Mouse (Mus musculus): ENCODE measurements around the gene Hspa1a.
"Not testable (repeated sequence)": the region's sequence is repeated elsewhere in the genome, so short reads cannot be mapped to it uniquely, and the experiment has no call there.

Gene Hspa1a

DNA sequence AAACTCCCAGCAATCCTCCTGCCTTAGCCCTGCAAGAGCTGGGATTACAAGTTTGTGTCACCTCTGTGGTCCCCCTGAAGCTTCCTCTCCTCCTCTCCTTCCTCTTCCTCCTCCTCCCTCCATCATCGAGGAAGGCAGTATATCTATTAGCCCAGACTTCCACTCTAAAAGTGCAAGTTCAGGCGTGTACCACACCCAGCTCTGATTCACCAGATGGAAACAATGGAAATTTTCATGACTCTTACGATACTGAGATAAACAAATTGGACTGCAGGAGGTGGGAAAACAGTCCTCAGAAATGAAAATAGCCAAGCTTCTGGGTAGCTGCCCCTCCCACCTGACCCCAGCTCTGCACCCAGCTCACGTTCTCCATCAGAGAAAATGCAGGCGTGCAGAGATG, 6.3 kb downstream of the Hspa1a start:
- no peak for DNase-seq (ENCODE audit: low spot score)

DNA sequence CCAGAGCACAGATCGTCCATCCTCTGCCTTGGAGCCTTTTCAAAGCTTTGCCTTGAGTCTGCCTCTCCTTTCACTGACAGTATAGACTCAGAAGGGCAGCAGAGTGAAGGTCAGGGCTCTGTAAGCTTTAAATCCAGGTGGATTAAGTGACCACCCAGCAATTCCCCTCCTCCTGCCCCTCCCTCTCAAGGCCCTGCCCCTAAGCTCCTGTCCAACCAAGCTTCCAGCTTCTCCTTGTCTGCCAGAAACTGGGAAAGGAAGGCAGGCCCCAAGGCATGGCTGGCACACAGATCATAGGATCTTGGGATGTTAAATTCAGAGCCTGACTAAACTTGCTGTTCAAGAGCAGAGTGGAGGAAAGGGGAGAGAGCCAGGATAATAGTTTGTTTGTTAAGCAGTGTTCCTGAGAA, 7.3 kb downstream of the Hspa1a start:
- no peak for DNase-seq (ENCODE audit: low spot score)

DNA sequence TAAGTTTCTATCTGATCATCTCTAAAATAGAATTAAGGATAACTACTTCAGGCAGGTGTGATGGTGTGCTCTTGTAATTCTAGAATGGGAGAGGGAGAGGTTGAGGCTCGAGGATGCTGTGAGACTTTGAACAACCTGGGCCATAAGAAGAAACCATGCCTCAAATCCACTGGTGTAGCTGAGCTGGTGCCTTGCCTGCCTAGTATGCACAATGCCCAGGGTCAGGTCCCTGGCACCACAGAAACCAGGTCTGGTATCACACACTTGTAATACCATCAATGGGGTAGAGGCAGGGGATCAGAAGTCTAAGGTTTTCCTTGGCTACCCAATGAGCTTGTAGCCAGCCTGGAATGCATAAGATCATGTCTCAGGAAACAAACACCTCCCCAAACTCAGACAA, 9.1 kb downstream of the Hspa1a start:
- DNase-seq (ENCODE audit: low spot score) = no peak

DNA sequence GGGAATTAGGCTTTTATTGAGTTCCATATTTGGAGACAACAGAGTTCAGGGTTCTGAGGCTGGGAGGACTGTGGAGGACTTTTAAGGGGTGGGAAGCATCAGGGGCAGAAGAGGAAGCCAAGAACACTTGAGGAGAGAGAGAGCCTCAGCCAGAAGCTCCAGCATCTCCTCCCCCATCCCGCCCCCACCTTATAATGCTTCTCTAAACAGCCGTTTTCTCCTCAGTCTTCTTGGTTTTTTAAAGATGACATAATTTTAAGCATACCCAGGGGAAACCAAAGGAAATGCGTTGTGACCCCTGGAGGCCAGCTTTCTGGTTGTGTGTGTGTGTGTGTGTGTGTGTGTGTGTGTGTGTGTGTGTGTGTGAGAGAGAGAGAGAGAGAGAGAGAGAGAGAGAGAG, 9.8 kb downstream of the Hspa1a start:
- no peak for DNase-seq (ENCODE audit: low spot score)

DNA sequence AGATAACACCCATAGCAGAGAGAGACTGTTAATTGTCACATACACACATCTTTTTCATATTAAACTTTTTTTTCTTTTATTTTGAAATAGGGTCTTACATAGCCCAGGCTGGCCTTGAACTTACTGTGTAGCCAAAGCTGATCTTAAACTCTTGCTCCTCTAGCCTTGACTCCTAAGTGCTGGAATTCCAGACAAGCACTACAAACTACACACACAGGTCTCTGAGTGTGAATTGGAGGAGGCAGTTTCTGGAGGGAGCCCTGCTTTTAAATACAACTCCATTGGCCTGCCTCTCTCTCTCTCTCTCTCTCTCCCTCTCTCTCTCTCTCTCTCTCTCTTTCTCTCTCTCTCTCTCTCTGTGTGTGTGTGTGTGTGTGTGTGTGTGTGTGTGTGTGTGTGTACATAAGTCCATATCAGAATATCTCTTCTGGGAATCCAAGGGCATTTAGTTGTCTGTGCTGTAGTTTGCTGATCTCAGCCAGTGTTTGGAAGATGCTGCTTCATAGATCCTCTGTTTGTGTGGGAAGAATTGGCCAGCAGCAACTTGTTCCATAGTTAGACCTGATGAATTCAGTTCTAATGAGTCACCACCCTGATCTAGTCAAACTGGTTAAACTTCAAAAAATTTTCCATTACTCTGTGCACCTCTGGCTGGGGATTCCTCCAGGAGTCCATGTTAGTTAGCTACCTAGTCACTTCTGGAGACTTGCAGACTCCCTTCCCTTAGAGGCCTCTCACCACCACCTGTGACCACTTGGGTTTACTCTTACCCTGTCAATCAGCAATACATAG, 11.1 kb downstream of the Hspa1a start:
- no peak for DNase-seq (ENCODE audit: low spot score)

DNA sequence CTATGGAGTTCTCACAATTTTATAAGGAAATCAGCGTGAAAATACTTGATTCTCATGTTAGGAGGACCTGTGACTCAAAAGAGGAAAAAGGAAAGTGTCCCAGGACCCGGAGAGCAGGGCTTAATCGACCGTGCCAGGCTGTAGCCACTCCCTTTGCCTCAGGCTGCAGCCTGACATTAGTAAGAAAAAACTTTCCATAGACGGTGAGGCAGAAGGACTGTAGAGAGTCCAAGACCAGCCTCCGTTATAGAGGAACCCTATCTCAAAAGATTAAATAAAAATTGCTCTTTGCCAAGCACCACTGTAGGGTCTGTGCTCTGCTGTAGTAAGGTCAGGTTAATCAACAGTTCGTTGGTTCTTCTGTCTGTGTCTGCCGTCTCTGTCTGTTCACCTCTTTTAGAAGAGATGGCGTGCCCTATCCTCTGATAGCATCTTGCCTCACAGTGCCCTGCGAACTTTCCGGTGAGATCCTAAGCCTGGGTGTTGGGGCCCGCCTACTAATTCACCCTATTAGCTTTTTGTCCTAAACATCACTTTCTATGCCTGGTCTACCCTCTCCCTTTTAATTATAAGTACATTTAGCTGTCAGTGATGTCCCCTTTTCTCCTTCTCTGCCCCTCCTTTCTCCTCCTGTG, 12.0 kb downstream of the Hspa1a start:
- no peak for DNase-seq (ENCODE audit: low spot score)

DNA sequence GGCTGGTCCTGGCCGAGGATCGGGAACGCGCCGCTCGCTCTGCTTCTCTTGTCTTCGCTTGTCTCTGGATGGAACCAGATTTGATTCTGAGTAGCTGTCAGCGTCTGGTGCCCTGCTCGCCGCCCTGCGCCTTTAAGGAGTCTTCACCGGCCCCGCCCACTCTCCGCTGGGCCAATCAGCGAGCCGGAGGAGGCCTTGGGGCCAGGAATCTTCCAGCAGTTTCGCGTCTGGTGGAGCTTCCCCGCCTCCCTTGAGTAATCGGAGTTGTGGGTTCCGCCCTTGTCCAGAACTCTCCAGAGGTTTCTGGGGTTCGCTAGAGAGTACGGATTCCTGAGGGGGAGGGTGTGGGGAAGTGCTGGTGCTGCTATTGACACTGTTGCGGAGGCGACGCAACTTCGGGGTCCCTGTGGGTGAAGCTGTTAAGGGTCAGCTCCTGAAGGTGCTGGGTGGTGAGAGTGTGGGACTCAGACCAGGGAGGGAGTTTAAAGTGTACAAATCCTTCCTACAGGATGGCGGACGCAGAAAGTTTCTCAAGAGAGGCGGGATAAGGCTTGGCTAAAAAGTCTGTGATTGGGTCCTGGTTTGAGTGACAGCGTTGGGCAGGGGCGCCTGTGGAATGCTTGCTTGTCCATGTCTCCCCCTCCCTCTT, 12.7 kb downstream of the Hspa1a start, which contains the start of gene Hspa1b:
TSS of gene Hspa1b (minus strand) at position 109 of the 649 bp plus-strand sequence.
- DNase-seq (ENCODE audit: low spot score) = peak; percentile 78

DNA sequence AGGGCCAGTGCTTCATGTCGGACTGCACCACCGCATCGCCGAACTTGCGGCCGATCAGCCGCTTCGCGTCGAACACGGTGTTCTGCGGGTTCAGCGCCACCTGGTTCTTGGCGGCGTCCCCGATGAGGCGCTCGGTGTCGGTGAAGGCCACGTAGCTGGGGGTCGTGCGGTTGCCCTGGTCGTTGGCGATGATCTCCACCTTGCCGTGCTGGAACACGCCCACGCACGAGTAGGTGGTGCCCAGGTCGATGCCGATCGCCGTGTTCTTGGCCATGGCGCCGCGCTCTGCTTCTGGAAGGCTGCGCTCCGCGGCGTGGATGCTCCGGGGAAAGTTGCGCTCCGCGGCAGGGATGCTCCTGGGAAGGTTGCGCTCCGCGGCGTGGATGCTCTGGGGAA, 13.2 kb downstream of the Hspa1a start:
- DNase-seq (ENCODE audit: low spot score) = not testable (repeated sequence)

DNA sequence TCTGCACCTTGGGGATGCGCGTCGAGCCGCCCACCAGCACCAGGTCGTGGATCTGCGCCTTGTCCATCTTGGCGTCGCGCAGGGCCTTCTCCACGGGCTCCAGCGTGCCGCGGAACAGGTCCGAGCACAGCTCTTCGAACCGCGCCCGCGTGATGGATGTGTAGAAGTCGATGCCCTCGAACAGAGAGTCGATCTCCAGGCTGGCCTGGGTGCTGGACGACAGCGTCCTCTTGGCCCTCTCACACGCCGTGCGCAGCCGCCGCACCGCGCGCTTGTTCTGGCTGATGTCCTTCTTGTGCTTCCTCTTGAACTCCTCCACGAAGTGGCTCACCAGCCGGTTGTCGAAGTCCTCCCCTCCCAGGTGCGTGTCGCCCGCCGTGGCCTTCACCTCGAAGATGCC, 14.0 kb downstream of the Hspa1a start:
- DNase-seq (ENCODE audit: low spot score) = not testable (repeated sequence)

DNA sequence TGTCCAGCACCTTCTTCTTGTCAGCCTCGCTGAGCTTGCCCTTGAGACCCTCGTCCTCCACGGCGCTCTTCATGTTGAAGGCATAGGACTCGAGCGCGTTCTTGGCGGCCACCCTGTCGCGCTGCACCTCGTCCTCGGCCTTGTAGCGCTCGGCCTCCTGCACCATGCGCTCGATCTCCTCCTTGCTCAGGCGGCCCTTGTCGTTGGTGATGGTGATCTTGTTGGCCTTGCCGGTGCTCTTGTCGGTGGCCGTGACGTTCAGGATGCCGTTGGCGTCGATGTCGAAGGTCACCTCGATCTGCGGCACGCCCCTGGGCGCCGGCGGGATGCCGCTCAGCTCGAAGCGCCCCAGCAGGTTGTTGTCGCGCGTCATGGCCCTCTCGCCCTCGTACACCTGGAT, 14.7 kb downstream of the Hspa1a start:
- not testable (repeated sequence) for DNase-seq (ENCODE audit: low spot score)

DNA sequence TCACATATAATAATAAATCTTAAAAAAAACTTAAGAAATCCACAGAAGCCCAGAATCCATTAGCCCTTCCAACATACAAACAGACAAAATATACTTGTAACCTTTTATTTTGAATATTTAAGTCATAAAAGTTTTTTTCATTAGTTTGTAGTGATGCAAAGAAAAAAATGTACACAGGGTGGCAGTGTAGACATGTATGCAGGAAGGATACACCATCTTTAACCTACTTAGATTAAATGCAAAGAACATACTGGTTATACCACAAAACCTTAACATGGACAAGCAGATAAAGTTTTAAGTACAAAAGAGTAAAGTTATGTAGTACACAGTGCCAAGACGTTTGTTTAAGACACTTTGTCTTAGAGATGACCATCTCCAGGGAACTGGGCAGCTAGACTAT, 15.6 kb downstream of the Hspa1a start:
- DNase-seq (ENCODE audit: low spot score) = no peak

DNA sequence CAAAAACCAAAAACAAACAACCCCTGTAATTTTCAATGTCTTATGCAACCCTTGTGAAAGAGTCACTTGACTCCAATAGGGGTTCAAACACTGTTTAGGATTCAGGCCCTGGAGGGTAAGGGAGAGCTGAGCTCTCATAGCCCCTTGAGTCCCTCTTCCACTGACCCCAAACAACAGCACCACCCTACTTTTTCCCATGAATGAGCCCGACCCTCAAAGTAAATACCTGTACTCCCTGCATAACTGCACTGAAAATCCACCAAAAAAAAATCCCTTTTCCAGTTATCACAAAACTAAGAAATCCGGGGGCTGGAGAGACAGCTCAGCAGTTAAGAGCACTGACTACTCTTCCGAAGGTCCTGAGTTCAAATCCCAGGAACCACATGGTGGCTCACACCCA, 16.1 kb downstream of the Hspa1a start:
- DNase-seq (ENCODE audit: low spot score) = no peak

DNA sequence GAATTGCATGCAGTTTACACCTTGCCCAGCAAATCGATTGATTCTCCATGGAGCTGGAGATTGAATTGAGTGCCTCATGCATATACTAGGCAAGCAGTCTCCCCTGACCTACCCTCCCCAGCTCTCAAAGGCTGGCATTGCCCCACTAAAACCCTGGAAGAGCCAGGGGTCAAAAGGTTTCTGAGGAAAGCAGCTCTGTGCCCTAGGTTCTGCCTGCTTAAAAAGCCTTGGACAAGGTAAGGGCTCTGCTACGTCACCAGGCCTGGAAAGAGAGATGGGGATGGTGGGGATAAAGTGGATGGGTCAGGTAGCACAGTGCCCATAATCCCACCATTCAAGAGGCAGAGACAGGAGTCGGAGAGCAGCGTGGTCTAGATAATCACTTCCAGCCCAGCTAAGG, 17.1 kb downstream of the Hspa1a start:
- DNase-seq (ENCODE audit: low spot score) = no peak

DNA sequence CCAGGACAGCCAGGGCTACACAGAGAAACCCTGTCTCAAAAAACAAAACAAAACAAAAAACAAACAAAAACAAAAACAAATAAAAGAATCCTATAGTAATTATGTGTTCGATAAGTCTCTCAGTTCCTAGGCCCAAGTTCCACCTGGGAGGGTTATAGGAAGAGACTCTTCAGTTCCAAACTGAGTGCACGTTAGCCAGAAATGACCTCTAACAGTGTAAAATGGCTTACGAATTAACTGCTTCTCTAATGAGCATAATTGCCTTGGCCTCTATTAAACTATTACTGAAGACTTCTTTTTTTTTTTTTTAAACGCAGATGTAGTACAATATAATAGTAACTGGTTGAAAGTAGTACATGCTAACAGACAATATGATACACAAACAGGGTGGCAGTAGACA, 18.1 kb downstream of the Hspa1a start:
- DNase-seq (ENCODE audit: low spot score) = no peak

DNA sequence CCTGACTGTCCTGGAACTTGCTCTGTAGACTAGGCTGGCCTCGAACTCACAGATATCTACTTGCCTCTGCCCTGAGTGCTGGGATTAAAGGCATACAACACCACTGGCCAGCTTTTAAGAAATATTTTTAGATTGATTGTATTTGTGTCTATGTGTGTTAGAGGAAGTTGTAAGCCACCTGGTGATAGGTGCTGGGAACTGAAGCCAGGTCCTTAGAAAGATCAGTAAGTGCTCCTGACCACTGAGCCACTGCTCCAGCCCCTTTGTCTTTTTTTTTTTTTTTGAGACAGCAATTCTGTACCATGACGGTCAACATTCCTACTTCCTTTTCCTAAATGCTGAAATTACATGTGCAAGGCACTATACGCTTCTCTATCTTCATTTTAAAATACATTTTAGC, 18.7 kb downstream of the Hspa1a start:
- no peak for DNase-seq (ENCODE audit: low spot score)

DNA sequence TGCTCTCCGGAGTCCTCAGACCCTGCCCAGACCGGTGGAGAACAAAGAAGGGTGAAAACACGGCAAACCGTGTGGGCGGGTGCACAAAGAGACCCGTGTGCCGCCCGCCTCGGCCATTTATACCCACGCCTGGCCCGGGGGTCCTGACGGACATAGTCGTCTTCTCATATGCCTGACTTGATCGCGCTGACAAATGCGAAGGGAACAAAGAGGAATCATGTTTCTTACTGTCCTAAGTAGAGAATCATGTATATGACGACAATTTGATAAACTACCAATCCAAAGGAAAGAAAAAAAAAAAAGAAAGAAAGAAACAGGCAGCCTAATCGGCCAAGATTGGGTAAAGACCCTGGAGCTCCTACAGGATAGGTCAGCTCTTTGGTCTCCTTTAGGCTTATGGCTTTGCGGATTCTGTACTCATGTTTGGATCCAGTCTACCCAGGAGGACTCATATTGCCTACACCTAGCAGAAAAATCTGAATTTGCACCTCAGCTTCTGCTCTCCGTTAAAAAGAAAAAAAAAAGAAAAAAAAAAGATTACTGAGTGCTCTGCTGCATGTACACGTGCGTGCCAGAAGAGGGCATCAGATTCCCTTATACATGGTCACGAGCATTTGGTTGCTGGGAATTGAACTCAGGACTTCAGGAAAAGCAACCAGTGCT, 19.4 kb downstream of the Hspa1a start:
- DNase-seq (ENCODE audit: low spot score) = peak; percentile 79

DNA sequence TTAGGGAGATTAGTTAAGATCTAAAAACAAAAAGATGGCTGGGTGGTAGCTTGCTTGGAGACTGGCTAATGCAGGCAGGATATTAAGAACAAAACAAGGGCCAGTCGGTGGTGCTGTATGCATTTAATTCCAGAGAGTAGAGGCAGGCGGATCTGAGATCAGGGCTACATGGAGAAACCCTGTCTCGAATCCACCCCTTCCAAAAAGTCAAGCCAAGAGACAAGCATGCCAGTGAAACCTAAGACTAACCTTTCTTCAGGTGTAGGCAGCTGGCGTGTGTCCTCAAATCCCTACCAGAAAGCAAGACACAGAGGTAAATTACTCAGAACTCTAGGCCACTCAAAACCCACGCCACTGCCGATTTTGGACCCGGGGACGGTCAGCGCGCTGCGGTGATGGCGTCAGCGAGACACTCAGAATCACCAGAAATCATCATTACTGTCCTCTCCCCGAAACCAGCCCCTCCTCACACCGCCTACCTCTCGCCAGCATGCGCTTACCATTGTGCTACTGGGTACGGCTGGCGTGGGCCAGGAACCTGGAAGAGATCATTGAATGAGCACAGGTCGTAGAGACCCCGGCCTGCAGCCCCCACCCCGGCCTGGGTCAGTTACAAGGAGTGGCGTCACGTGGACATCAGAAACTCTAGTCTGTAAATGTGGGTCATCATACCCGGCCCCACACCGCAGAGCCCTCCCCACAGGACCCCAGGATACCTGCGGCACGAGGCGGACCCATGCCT, 20.1 kb downstream of the Hspa1a start:
- peak; percentile 41 for DNase-seq (ENCODE audit: low spot score)

DNA sequence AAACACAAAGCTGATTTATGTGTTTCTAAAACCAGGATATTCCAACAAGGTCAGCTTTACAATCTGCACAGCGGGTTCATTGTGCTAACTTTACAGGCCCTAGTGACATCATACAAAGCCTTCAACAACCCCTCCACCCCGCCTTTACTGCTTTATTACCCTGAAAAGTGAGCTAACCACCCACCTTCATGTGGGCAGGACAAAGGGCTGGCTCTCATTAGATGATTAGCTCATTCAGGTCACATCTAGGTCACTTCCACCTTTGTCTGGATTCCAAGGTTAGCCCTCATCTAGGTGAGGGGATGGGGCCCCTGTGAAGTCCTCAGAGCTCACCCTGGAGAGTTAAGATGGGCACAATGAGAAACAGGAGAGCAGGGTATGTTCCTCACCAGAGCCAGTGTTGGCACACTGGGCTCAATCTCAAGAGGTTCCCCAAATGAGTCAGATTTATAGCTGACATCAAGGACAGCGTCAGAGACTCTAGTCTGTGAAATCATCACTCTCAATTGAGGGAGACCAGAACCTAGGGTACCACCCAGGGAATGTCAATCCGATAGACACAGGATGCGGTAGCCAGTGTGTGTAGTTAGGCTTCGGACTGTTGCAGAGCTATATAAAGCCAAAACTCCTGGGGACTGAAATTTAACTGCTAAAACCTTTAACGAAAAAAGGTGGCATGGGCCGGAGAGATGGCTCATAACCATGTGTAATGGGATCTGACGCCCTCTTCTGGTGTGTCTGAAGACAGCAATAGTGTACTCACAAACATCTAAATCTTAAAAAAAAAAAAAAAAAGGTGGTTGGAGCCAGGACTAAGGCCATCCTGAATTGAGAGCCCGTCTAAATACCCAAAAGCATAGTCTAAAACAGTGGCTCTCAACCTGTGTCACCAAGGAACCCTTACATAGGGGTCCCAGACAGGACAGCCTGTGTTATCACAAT, 21.2 kb downstream of the Hspa1a start:
- DNase-seq (ENCODE audit: low spot score) = no peak

DNA sequence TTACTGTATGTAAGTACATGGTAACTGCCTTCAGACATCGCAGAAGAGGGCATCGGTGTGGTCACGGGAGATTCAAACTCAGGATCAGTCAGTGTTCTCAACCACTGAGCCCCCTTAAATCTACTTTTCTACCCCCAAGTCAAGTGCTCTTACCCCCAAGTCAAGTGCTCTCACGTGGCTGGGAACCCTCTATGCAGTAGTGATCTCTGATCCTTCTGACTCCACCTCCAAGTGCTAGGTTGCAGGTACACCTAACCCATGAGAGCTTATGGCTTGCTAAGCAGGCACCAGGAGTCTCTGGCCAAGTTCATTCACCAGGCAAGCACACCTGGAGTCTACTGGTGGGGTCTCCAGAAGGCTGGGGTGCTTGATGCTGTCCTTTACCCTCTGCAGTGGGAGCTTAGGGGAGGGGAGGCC, 22.4 kb downstream of the Hspa1a start:
- no peak for DNase-seq (ENCODE audit: low spot score)

DNA sequence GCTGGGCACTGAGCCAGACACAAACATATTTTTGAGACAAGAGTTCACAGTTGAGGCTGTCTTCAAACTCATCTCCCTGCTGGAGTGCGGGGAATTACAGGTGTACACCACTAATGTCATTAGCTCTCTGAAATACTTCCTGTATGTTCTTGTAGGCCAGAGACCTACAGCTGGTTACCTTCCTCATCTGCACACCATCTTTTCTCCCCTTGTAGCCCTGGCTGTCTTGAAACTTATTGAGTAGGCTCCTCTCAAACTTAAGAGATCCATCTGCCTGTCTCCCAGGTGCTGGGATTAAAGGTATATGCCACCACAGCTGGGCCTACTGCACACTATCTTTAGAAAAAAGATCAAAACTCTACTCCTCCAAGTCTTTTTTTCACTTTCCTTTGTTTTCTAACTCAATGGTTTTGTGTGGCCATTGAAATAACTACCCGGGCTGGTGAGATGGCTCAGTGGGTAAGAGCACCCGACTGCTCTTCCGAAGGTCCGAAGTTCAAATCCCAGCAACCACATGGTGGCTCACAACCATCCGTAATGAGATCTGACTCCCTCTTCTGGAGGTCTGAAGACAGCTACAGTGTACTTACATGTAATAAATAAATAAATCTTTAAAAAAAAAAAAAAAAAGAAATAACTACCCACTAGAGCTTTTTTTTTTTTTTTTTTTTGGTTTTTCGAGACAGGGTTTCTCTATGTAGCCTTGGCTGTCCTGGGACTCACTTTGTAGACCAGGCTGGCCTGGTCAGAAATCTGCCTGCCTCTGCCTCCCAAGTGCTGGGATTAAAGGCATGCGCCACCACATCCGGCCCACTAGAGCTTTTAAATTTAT, 23.0 kb downstream of the Hspa1a start:
- DNase-seq (ENCODE audit: low spot score) = not testable (repeated sequence)
